Mouse (Mus musculus): ENCODE results near the gene Traf3. TPM values are rescaled to one million over a fixed set of nuclear protein-coding genes. Genes with fewer than 3 reads are reported as not detected.

The Traf3 gene
- polyA plus RNA-seq, 1 experiment = 20.2 TPM

DNA sequence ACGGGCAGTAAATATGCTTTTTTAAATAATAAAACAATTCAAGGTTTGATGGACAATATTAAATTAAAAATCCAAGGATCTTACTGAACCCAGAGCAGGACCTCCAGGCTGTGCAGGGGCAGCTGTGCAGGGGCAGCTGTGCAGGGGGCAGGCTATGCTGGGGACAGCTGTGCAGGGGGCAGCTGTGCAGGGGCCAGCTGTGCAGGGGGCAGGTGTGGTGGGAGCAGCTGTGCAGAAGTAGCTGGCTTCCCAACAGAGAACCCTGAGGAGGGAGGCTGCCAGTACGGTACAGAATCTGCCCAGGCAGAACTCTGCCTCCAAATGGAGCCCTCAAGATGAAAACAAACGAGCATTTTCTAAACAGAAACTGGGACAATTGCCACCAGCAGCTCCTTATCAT, 30.2 kb upstream of the Traf3 start:
- H3K4me3 ChIP-seq (replicated peaks; ENCODE audit: extremely low read depth, low read depth, low read length) = no peak overlapping the region
- 63% methylated on average over 3 of the region's 3 CpGs for WGBS
- DNase-seq = no peak
- H3K4me1 ChIP-seq (ENCODE audit: control insufficient read depth, insufficient read depth, low read length) = no peaks in the 10 kb centered on the region
- TF ChIP-seq POLR2A (IDR thresholded peaks at IDR 0.05; ENCODE audit: borderline replicate concordance, extremely low read depth, low read depth, low read length) (no peak), CTCF (IDR thresholded peaks at IDR 0.05; ENCODE audit: insufficient read depth, low read length) (no peak)

- TF ChIP-seq CTCF (IDR thresholded peaks at IDR 0.05; ENCODE audit: insufficient read depth, low read length) (peak; percentile 30; the same call in 1 of the 2 replicates), POLR2A (IDR thresholded peaks at IDR 0.05; ENCODE audit: borderline replicate concordance, extremely low read depth, low read depth, low read length) (no peak)
- WGBS = 78% methylated on average over 2 of the region's 2 CpGs
- Histone ChIP-seq H3K4me1 (ENCODE audit: control insufficient read depth, insufficient read depth, low read length) (no peaks in the 10 kb centered on the region), H3K4me3 (replicated peaks; ENCODE audit: extremely low read depth, low read depth, low read length) (no peak overlapping the region)
- DNase-seq = no peak
These were observed 29.1 kb upstream of the Traf3 start for GRCm38 (mm10) chr12:111137079-111137478.

GRCm38 (mm10) chr12:111143005-111143508, 23.1 kb upstream of the Traf3 start:
- no peak for DNase-seq
- TF ChIP-seq CTCF (IDR thresholded peaks at IDR 0.05; ENCODE audit: insufficient read depth, low read length) (peak; percentile 41; the same call in 1 of the 2 replicates), POLR2A (IDR thresholded peaks at IDR 0.05; ENCODE audit: borderline replicate concordance, extremely low read depth, low read depth, low read length) (no peak)
- H3K4me1 ChIP-seq (ENCODE audit: control insufficient read depth, insufficient read depth, low read length) = peaks cover 3% of the 10 kb centered on the region
- 14% methylated on average over 12 of the region's 12 CpGs for WGBS
- H3K4me3 ChIP-seq (replicated peaks; ENCODE audit: extremely low read depth, low read depth, low read length) = no peak overlapping the region

- no peak overlapping the region for H3K4me3 ChIP-seq (replicated peaks; ENCODE audit: extremely low read depth, low read depth, low read length)
- WGBS = 54% methylated on average over 16 of the region's 16 CpGs
- H3K4me1 ChIP-seq (ENCODE audit: control insufficient read depth, insufficient read depth, low read length) = peaks cover 3% of the 10 kb centered on the region
- no peak for DNase-seq
- TF ChIP-seq POLR2A (IDR thresholded peaks at IDR 0.05; ENCODE audit: borderline replicate concordance, extremely low read depth, low read depth, low read length) = no peak
- no peak for TF ChIP-seq CTCF (IDR thresholded peaks at IDR 0.05; ENCODE audit: insufficient read depth, low read length)
These were observed 22.6 kb upstream of the Traf3 start for GRCm38 (mm10) chr12:111143509-111144063.

GRCm38 (mm10) chr12:111144598-111144997, 21.6 kb upstream of the Traf3 start:
- Histone ChIP-seq H3K4me1 (ENCODE audit: control insufficient read depth, insufficient read depth, low read length) (peaks cover 3% of the 10 kb centered on the region), H3K4me3 (replicated peaks; ENCODE audit: extremely low read depth, low read depth, low read length) (no peak overlapping the region)
- TF ChIP-seq CTCF (IDR thresholded peaks at IDR 0.05; ENCODE audit: insufficient read depth, low read length) (no peak), POLR2A (IDR thresholded peaks at IDR 0.05; ENCODE audit: borderline replicate concordance, extremely low read depth, low read depth, low read length) (no peak)
- no peak for DNase-seq
- WGBS = 90% methylated on average over 2 of the region's 2 CpGs

- Histone ChIP-seq H3K4me3 (replicated peaks; ENCODE audit: extremely low read depth, low read depth, low read length) (no peak overlapping the region), H3K4me1 (ENCODE audit: control insufficient read depth, insufficient read depth, low read length) (peaks cover 3% of the 10 kb centered on the region)
- 75% methylated on average over 9 of the region's 9 CpGs for WGBS
- TF ChIP-seq CTCF (IDR thresholded peaks at IDR 0.05; ENCODE audit: insufficient read depth, low read length) = no peak
- no peak for TF ChIP-seq POLR2A (IDR thresholded peaks at IDR 0.05; ENCODE audit: borderline replicate concordance, extremely low read depth, low read depth, low read length)
- DNase-seq = no peak
These were observed 20.9 kb upstream of the Traf3 start for GRCm38 (mm10) chr12:111145269-111145668.

GRCm38 (mm10) chr12:111149495-111150235, 16.5 kb upstream of the Traf3 start:
- DNase-seq = no peak
- no peak overlapping the region for H3K4me3 ChIP-seq (replicated peaks; ENCODE audit: extremely low read depth, low read depth, low read length)
- TF ChIP-seq POLR2A (IDR thresholded peaks at IDR 0.05; ENCODE audit: borderline replicate concordance, extremely low read depth, low read depth, low read length) (no peak), CTCF (IDR thresholded peaks at IDR 0.05; ENCODE audit: insufficient read depth, low read length) (no peak)
- H3K4me1 ChIP-seq (ENCODE audit: control insufficient read depth, insufficient read depth, low read length) = no peaks in the 10 kb centered on the region
- 48% methylated on average over 17 of the region's 17 CpGs for WGBS

- H3K4me3 ChIP-seq (replicated peaks; ENCODE audit: extremely low read depth, low read depth, low read length) = no peak overlapping the region
- H3K4me1 ChIP-seq (ENCODE audit: control insufficient read depth, insufficient read depth, low read length) = no peaks in the 10 kb centered on the region
- TF ChIP-seq CTCF (IDR thresholded peaks at IDR 0.05; ENCODE audit: insufficient read depth, low read length) = no peak
- TF ChIP-seq POLR2A (IDR thresholded peaks at IDR 0.05; ENCODE audit: borderline replicate concordance, extremely low read depth, low read depth, low read length) = no peak
- WGBS = 7% methylated on average over 6 of the region's 6 CpGs
- no peak for DNase-seq
These were observed 16.0 kb upstream of the Traf3 start for GRCm38 (mm10) chr12:111150236-111150596.

DNA sequence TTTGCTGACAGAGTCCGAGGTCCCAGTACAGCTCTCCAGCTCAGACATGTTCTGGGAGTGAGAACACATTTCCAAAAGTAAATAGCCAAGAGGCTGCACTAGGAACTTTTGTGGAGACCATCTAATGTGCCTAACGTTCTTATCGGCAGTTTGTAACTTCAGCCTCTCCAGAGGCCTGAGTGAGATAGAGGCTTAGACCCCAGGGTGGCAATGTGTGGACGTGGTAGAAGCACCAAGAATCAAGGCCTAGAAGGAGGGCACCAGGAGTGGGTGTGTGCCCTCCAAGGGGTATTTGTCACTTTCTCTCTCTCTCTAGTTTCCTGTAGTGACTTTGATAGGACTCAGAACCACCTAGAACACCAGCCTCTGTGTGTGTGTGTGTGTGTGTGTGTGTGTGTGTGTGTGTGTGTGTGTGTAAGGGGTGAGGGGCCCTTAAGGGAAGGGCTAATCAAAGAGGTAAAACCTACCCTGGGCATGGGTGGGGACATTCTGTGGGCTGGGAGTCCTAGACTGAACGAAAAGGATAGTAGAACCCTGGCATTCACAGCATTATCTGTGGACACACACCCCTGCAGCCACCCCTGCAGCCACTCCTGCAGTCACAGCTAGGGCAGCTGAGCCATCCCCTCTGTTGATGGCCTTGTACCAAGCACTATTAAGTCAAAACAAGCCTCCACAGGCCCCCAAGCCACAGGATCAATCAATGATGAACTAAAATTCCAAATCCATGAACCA, 14.6 kb upstream of the Traf3 start:
- Histone ChIP-seq H3K4me3 (replicated peaks; ENCODE audit: extremely low read depth, low read depth, low read length) (no peak overlapping the region), H3K4me1 (ENCODE audit: control insufficient read depth, insufficient read depth, low read length) (no peaks in the 10 kb centered on the region)
- 89% methylated on average over 5 of the region's 5 CpGs for WGBS
- DNase-seq = no peak
- TF ChIP-seq POLR2A (IDR thresholded peaks at IDR 0.05; ENCODE audit: borderline replicate concordance, extremely low read depth, low read depth, low read length) (no peak), CTCF (IDR thresholded peaks at IDR 0.05; ENCODE audit: insufficient read depth, low read length) (no peak)

Measured in lung, adult 2 months (tissue).